Mouse (Mus musculus) T-helper 17 cell (primary cell): Measurements from ENCODE around the gene Cacnb2.

Experiments
- in situ Hi-C, 2 experiments: fragments of 300-600 bp; cut with MboI, MseI; formaldehyde crosslinking; loops; 1 replicate in 1 of 2; 2 replicates in 1 of 2; pipeline ENCODE4 v1.15.1; 2025; ENCODE audit warnings: high pct_unique_total_duplicates in 2 of 2

The Cacnb2 gene

GRCm38 (mm10) chr2:14770635-14771034 is 167.7 kb downstream of the Cacnb2 start:
- in situ Hi-C loops, result no loop called here

DNA sequence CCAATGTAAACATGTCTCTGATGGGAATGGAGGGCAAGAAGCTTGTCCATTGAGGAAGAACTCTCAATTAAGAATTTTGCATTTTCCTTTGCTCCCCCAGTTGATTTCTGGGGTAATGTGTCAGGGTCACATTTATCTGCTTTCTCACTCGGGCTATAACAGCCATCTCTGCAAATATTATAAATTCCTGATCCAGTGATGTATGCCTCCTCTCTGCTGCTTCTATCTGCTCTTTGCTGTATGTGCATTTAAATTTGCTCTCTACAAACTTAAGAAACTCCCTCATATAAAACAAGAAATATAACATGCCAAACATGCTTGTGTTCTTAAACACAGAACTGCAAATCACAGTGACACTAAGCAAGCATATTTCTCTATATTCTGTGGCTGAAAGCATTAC is 171.5 kb downstream of the Cacnb2 start:
- in situ Hi-C loops, result no loop called here

DNA sequence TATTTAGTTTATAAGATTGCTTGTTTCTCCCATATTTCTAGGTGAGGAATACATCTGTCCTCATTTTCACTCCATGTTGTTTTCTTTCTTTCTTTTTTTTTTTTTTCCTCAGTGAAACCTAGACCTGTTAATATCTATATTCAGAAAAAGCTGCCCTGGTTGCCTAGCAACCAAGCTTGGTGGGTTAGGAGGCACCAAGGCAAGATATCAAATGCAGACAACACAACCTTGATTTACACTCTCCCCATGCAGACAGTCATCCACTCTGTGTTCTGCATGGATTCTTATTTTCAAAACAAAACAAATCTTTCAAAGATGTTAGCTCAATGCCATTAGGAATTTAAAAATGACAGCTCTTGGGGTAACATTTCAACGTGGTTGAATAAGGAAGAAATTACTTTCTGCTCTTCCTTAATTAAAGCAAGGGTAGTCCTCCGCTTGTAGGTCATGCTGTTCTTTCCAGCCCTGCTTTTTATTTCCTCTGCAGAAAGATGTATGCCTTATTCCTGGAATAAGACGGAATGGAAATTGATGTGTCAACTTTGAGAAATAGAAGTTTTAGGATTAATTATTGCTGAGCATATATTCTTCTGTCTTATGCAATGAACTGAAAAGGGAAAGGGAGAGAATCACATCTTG is 172.1 kb downstream of the Cacnb2 start:
- in situ Hi-C loops, result no loop called here

- in situ Hi-C loops, result no loop called here
Observed at GRCm38 (mm10) chr2:14787983-14788382, 185.1 kb downstream of the Cacnb2 start.

DNA sequence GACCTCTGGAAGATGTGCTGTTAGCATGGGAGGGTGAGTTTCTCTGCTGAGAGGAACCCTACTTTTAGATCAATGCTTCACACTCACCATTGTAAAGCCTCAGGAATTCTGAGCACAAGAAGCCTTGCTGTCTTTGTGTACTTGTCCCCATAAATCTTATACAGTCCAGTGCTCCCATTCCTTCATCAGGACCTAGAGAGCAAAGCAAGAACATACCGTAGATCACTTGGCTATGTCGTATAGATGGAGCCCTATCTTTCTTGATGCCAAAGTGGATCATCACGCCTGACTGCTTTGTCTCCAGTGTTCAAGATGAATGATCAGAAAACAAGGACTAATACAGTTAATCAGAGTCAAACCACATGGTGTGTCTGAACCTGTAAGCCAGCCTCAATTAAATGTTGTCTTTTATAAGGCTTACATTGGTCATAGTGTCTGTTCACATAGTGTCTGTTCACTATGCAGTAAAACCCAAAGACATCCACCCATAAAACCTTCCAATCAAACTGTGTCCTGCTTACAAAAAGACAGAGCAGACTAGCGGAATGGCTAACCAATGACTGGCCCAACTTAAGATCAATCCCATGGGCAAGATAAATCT is 198.7 kb downstream of the Cacnb2 start:
- in situ Hi-C loops, result no loop called here

DNA sequence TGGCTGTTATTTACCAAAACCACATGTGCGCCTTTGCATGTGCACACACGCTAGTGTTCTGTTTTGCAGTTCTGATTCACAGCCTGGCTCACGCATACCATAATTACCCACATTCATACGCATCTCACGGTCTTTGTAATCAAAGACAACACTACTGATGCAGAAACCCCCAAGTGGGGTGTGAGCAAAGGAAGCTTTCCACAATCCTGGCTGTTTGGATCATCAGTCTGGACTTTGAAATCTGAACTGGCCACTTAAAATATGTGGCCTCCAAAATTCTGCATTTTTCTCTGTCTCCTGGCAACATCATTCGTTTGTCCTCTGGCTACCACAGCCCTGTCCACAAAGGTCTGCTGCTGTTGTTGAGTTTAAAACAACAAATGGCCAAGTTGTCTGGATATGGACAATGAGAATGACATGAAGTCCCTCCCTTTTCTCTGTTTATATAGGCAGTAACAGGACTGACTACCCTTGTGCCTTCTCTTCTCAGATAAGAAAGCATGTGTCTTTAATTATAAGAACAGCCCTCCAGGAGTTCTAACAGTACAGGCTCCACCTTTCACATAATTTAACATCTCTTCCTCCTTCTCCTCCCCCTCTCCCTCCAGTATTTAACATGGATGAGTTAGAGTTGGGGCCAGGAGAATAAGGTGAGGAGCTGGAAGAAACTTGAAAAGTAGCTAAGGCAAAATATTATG is 204.9 kb downstream of the Cacnb2 start:
- in situ Hi-C loops, result no loop called here

- in situ Hi-C loops, result no loop called here
Observed at GRCm38 (mm10) chr2:14814977-14815376, 212.1 kb downstream of the Cacnb2 start.

DNA sequence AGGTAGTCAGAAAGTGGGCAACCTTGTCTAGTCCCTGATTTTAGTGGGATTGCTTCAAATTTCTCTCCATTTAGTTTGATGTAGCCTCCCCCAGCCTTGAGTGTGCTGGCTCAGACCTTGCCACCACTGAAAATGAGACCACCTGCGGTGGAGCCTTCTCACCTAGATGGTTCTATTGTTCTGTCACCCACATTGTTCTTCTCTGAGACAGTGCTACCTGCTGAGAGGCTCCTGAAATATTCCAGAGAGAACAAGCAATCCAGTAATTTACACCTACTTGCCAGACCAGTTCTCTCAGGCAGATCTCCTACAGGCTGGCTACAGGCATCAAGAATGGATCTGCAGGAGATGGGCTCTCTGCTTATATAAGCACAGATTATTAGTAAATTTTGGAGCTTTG is 215.8 kb downstream of the Cacnb2 start:
- in situ Hi-C loops, result no loop called here

GRCm38 (mm10) chr2:14820946-14821345 is 218.1 kb downstream of the Cacnb2 start:
- in situ Hi-C loops, result no loop called here

DNA sequence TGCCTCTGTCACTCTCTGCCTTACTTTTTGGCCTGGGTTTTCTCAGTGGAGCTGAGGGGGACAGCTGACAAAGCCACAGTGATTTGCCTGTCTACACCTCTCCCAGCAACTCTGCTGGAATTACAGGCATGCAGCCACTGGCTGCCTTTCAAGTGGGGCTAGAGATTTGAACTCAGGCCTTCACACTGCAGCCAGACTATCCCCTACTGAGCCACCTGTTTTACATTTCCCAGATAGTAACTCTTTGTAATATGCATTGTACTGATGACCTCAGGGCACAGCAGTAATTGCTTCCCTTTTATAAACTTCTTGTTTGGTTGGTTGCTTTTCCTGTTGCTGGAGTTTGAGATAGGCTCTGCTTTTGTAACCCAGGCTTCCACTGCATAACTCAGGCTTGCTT is 220.2 kb downstream of the Cacnb2 start:
- in situ Hi-C loops, result no loop called here

DNA sequence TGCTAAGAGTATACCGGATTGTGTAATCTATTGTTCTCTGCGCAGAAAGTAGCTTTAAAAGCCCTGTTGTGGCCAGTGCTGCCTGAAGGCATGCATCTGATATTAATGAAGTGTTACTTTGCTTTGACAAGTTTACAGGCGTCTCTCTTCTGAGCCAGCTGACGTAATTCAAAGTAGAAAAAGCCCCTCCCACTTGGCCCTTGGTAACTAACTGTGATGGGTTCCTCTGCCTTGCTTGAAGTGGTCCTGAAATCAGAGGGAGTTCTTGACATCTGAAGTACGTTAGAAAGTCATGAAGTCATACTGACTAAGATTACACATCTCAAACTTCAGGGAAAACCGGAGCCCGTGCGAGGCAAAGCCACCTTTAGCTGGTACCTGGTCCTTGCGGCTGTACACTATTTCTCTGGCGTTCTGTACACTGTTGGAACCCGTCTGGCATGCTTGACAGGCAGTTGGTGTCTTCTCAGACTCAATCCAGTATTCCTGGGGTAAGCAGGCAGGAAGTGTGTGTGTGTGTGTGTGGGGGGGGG is 221.0 kb downstream of the Cacnb2 start:
- in situ Hi-C loops, result no loop called here

GRCm38 (mm10) chr2:14825146-14825545 is 222.3 kb downstream of the Cacnb2 start:
- in situ Hi-C loops, result no loop called here

DNA sequence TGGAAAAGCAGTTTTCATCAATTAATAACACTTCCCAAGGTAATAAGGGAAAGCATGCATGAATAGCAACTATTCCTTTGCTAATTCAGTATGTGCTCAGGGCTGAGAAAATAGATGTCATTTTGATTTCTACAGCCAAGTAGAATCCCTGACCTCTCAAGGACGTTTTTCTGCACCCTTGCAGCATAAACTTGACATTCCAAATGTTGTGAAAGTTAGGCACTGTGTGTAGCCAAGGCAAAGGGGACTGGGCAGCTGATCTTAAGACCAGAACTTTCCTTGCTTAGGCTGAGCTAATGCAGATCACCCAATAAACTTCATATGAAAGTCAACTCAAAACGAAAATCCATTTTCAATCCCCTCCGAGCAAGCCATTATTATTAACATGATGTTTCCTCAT is 226.6 kb downstream of the Cacnb2 start:
- in situ Hi-C loops, result no loop called here

- in situ Hi-C loops, result no loop called here
Observed at GRCm38 (mm10) chr2:14831308-14831707, 228.4 kb downstream of the Cacnb2 start.

DNA sequence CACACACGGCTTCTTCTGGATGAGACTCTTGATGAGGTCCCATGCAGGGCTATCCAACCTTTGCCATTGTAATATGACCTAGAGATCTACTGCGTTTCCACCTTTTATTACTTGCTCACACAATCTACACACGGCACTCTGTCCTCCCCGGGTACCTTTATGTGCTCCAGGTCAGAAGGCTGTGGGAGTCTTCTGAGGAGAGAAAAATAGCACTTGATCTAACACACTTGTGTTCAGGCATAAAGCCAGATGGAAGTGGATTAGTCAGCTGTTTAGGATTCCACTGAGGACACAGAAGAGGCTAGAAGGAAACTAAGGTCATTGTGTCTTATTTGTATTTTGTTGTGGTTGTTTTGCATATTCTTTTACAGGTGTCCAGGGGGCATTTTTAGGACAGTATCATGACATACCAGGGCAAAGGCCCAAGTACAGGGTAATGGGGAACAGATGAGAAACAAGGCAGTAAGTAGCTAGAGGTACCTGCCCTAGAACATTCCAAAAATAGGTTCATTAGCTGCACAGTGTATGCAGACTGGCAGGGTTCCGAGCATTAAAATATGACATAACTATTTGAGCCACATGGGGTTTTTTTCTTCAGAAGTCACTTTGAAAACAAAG is 231.9 kb downstream of the Cacnb2 start:
- in situ Hi-C loops, result no loop called here

DNA sequence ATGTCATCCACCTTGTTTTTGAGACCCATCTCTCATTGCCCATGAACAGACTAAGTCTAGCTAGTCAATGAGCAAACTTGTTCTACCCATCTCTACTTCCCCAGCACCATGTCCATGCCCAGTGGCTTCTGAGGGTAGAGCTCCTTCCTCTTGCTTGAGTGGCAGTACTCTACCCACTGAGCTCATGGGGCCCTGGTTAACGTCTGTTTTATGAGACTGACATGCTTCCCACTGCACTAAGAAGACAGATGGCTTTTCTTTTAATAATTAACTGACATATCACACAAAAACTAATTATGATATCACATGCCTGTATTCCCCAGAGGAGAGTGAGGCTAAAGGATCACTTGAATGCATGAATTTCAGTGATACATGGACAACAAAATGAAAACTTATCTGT is 238.4 kb downstream of the Cacnb2 start:
- in situ Hi-C loops, result no loop called here

DNA sequence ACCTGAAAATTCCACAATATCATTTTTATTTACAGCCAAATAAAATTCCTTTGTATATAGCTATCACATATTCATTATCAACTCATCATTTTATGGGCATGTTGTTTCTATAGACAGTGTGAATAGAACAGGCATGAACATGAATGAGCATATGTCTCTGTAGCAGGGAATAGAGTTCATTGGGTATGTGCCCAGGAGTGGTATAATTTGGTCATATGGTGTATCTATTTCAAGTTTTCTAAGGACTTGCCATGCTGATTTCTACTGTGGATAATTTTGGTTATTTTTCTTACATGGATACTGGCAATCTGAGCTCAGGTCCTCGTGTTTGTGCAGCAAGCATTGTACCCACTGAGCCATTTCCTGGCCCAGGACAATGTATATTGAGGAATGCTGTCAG is 243.8 kb downstream of the Cacnb2 start:
- in situ Hi-C loops, result no loop called here

- in situ Hi-C loops, result no loop called here
Observed at GRCm38 (mm10) chr2:14847188-14847587, 244.3 kb downstream of the Cacnb2 start.

- in situ Hi-C loops, result no loop called here
Observed at GRCm38 (mm10) chr2:14850831-14851230, 247.9 kb downstream of the Cacnb2 start.

DNA sequence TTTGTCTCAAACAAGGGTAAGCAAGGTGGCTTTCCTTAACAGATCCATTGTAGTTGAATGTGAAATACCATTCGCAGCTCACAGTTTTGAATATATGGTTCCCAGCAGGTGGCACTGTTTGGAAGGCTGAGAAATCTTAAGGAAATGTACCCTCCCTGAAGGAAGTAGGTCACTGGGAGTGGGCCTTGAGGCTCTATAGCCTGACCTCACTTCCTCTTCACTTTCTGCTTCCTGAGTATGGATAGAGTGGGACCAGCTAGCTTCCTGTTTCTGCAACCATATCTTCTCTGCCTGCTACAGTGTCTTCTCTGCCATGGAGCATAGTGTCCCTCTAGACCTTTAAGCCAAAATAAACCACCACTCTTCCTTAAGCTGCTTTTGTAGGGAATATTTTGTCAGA is 248.5 kb downstream of the Cacnb2 start:
- in situ Hi-C loops, result no loop called here

DNA sequence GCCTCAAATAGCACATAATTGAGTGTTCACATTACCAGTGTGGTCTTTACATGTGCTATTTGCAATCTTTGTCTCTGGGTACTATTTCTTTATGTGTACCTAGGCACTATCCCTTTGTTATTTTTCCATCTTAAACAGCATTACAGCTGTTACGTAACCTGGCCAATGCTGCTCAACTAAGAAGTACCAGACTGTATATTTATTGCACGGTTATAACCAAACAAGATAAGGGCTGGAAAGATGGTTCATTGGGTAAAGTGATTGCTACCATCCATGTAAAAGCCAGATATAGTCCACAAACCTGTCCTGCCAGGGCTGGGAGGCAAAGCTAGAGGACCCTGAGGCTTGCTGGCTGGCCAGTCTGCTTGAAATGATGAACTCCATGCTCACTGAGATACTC is 251.2 kb downstream of the Cacnb2 start:
- in situ Hi-C loops, result no loop called here

- in situ Hi-C loops, result no loop called here
Observed at GRCm38 (mm10) chr2:14858301-14858700, 255.4 kb downstream of the Cacnb2 start.
